Mouse (Mus musculus): ENCODE measurements at regions not wholly inside any gene's neighbourhood (a gene's known extent, or its start where the extent isn't known, plus 50 kb on each side); places are given as distances from the start of the nearest gene placed in this dataset.

DNA sequence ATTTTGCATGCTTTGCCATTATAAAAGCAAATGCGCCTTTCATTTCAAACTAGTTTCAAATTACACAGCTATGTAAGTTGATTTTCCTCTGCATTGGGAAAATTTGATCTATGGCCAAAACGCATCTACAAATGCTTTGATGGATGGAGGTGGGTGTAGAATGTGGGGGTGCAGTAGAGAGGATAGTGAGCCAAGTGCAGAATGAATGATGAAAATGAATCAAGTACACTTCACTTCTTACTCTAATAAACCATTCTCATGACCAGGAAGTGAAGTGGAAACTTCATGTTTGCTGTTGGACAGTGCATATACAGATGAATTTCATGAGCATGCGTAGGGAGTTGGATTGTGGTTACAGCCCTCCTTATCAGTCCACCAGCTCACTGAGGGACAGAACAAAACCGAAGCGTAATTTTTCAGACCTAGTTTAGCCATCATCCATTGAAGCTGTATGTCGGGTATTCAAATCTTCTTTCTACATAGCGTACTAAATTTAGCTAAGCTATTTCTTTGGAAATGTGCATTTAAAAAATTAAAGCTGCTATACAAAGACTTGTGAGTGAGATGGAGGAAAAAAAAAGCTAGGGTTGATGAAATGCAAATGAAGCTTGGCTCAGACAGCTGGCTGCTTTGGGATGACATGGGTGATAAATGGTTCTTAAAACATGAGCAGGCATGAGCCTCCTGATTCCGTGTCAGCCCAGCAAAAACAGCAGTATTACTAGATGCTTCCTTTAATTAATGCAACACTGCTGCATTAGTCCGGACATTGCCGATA lies 627.1 kb downstream of the Robo2 start:
- TF ChIP-seq POLR2A (IDR thresholded peaks at IDR 0.05; ENCODE audit: control insufficient read depth in 1 of 2, insufficient read depth in 1 of 2, low read depth in 1 of 2, low read length in 2 of 2, poor library complexity in 1 of 2) (no peak), NELFE (IDR thresholded peaks at IDR 0.05; ENCODE audit: low read depth, low read length) (no peak)

Data from MEL (cell line).